Mouse (Mus musculus): ENCODE data around the gene Skint5.
"Not testable (repeated sequence)": the region's sequence is repeated elsewhere in the genome, so short reads cannot be mapped to it uniquely, and the experiment has no call there.

Gene Skint5

GRCm38 (mm10) chr4:113999403-113999802 lies at the start of gene Skint5:
Gene Skint5 (minus strand): TSS chr4:113999503.
- DNase-seq (ENCODE audit: low read depth, low spot score), result no peak

GRCm38 (mm10) chr4:113957343-113957742 lies 42.0 kb downstream of the Skint5 start:
- no peak for DNase-seq (ENCODE audit: low read depth, low spot score)

DNA sequence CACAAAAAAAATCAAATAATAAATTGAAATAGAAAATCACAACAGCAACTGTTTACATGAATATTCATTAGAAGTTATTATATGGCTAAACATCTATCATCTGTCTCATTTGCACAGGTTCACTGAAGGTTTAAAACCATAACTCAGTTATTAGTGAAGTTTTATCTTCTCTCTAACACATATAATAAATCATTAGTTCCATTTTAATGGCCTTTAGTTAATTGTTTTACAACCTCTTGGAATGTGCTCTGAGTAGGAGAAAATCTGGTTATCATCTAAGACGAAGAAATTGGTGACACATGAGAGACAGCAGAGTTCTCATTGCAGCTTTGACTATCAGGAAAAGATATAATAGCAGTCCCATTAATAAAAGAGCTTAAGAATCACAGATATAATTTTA lies 235.1 kb downstream of the Skint5 start:
- no peak for DNase-seq (ENCODE audit: low read depth, low spot score)

DNA sequence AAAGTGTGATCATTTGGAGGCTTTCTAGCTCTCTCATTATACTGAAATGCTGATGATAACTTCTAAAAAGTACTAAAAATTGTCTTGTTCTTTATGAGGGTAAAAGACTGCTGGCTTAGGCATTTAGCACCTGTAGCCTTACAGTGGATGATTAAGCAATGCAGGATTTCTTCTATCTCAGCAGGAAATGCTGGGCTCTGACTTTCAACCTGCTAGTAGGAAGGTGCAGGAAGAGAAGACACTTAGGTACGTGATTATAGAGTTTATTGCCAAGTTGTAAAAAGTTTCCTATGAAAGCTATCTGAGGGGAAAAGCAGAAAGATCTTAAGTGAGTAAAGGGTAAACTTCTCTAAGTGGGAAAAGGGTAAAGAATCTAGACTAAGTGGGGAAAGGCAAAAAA lies 235.6 kb downstream of the Skint5 start:
- no peak for DNase-seq (ENCODE audit: low read depth, low spot score)

DNA sequence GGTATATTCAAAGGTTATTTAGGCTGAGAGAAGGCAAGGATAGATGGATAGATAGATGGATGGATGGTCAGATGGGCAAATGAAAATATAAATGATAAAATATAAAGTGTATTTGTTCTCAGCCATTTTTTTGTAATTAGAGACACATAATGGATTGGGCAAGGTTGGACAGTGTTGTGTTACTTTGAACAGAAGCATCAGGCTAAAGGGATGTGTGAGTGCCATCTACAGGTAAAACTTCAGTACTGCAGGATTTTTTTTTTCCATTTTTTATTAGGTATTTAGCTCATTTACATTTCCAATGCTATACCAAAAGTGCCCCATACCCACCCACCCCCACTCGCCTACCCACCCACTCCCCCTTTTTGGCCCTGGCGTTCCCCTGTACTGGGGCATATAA lies 551.1 kb downstream of the Skint5 start:
- not testable (repeated sequence) for DNase-seq (ENCODE audit: low read depth, low spot score)

All from c-Kit-negative CD71-positive TER-119-positive erythroid progenitor cells, embryonic 14.5 days (primary cell).